Mouse (Mus musculus): ENCODE measurements around the gene Trim30c. TPM values are rescaled to one million over a fixed set of nuclear protein-coding genes. Genes with fewer than 3 reads are reported as not detected.
"Not testable (repeated sequence)": the region's sequence is repeated elsewhere in the genome, so short reads cannot be mapped to it uniquely, and the experiment has no call there.

The Trim30c gene
- polyA plus RNA-seq, 1 experiment from 2014 or later: not detected

- H3K4me3 ChIP-seq (replicated peaks; ENCODE audit: low read length); H3K4me1 ChIP-seq (replicated peaks; ENCODE audit: control insufficient read depth, insufficient read depth, low read length); H3K27ac ChIP-seq (ENCODE audit: low read length); H3K9ac ChIP-seq (replicated peaks; ENCODE audit: low read depth, low read length); H3K27me3 ChIP-seq (replicated peaks; ENCODE audit: control insufficient read depth, insufficient read depth, low read length); H3K4me2 ChIP-seq (ENCODE audit: low read length); ATAC-seq; H3K9me3 ChIP-seq (ENCODE audit: control insufficient read depth, low read length); H3K36me3 ChIP-seq (ENCODE audit: control insufficient read depth, insufficient read depth): not testable (repeated sequence)
- WGBS: 91% methylated on average over 4 of the region's 4 CpGs
Measured at GRCm38 (mm10) chr7:104348043-104348442, 52.6 kb downstream of the Trim30c start.

GRCm38 (mm10) chr7:104340744-104341143, 59.9 kb downstream of the Trim30c start:
- not testable (repeated sequence) for H3K27me3 ChIP-seq (replicated peaks; ENCODE audit: control insufficient read depth, insufficient read depth, low read length); H3K27ac ChIP-seq (ENCODE audit: low read length); H3K4me3 ChIP-seq (replicated peaks; ENCODE audit: low read length); H3K9me3 ChIP-seq (ENCODE audit: control insufficient read depth, low read length); H3K4me1 ChIP-seq (replicated peaks; ENCODE audit: control insufficient read depth, insufficient read depth, low read length); H3K36me3 ChIP-seq (ENCODE audit: control insufficient read depth, insufficient read depth); H3K4me2 ChIP-seq (ENCODE audit: low read length); ATAC-seq; H3K9ac ChIP-seq (replicated peaks; ENCODE audit: low read depth, low read length)
- WGBS: 85% methylated on average over 2 of the region's 4 CpGs

GRCm38 (mm10) chr7:104335547-104335946, 65.1 kb downstream of the Trim30c start:
- H3K36me3 ChIP-seq (ENCODE audit: control insufficient read depth, insufficient read depth); ATAC-seq; H3K4me2 ChIP-seq (ENCODE audit: low read length); H3K4me1 ChIP-seq (replicated peaks; ENCODE audit: control insufficient read depth, insufficient read depth, low read length); H3K27me3 ChIP-seq (replicated peaks; ENCODE audit: control insufficient read depth, insufficient read depth, low read length); H3K9me3 ChIP-seq (ENCODE audit: control insufficient read depth, low read length); H3K9ac ChIP-seq (replicated peaks; ENCODE audit: low read depth, low read length); H3K4me3 ChIP-seq (replicated peaks; ENCODE audit: low read length); H3K27ac ChIP-seq (ENCODE audit: low read length): not testable (repeated sequence)
- WGBS: 91% methylated on average over 3 of the region's 3 CpGs

Other genes starting within 250 kb of the Trim30c start
- gene Olfm5, start 236.0 kb downstream of the Trim30c start, polyA plus RNA-seq (2015; fragmentation: Nextera tagmentation; extraction: Ambion mirVana): 2.1 TPM in 1 of 2 replicates, not detected in the other
- 0.45 and 0.81 TPM in 2 replicates for gene Olfr648, start 217.4 kb downstream of the Trim30c start, polyA plus RNA-seq (2015; fragmentation: Nextera tagmentation; extraction: Ambion mirVana)
- not detected in 2 replicates for gene Olfr649, start 204.9 kb downstream of the Trim30c start, polyA plus RNA-seq (2015; fragmentation: Nextera tagmentation; extraction: Ambion mirVana)
- gene Trim6, start 182.0 kb downstream of the Trim30c start, polyA plus RNA-seq (2015; fragmentation: Nextera tagmentation; extraction: Ambion mirVana): 0.31 and 0.61 TPM in 2 replicates
- 0.54 and 0.67 TPM in 2 replicates for gene Trim34a, start 156.4 kb downstream of the Trim30c start, polyA plus RNA-seq (2015; fragmentation: Nextera tagmentation; extraction: Ambion mirVana)
- 0.23 TPM in 1 of 2 replicates, not detected in the other for gene Trim5, start 112.7 kb downstream of the Trim30c start, polyA plus RNA-seq (2015; fragmentation: Nextera tagmentation; extraction: Ambion mirVana)
- 0.96 and 1.6 TPM in 2 replicates for gene Trim12a, start 85.4 kb downstream of the Trim30c start, polyA plus RNA-seq (2015; fragmentation: Nextera tagmentation; extraction: Ambion mirVana)
- not detected in 2 replicates for gene Trim34b, start 71.4 kb downstream of the Trim30c start, polyA plus RNA-seq (2015; fragmentation: Nextera tagmentation; extraction: Ambion mirVana)
- 1.1 and 1.2 TPM in 2 replicates for gene Trim12c, start 47.5 kb downstream of the Trim30c start, polyA plus RNA-seq (2015; fragmentation: Nextera tagmentation; extraction: Ambion mirVana)
- gene Trim30b, start 31.0 kb downstream of the Trim30c start, polyA plus RNA-seq (2015; fragmentation: Nextera tagmentation; extraction: Ambion mirVana): not detected in 2 replicates
- 0.42 and 0.70 TPM in 2 replicates for gene Trim30a, start 64.4 kb upstream of the Trim30c start, polyA plus RNA-seq (2015; fragmentation: Nextera tagmentation; extraction: Ambion mirVana)
- gene Trim30d, start 107.0 kb upstream of the Trim30c start, polyA plus RNA-seq (2015; fragmentation: Nextera tagmentation; extraction: Ambion mirVana): 0.15 and 0.42 TPM in 2 replicates
- gene Olfr651, start 149.3 kb upstream of the Trim30c start, polyA plus RNA-seq (2015; fragmentation: Nextera tagmentation; extraction: Ambion mirVana): not detected in 2 replicates
- gene Olfr652, start 160.1 kb upstream of the Trim30c start, polyA plus RNA-seq (2015; fragmentation: Nextera tagmentation; extraction: Ambion mirVana): not detected in 2 replicates
- gene Olfr653, start 176.5 kb upstream of the Trim30c start, polyA plus RNA-seq (2015; fragmentation: Nextera tagmentation; extraction: Ambion mirVana): not detected in 2 replicates
- not detected in 2 replicates for gene Olfr654, start 186.2 kb upstream of the Trim30c start, polyA plus RNA-seq (2015; fragmentation: Nextera tagmentation; extraction: Ambion mirVana)
- gene Olfr655, start 200.9 kb upstream of the Trim30c start, polyA plus RNA-seq (2015; fragmentation: Nextera tagmentation; extraction: Ambion mirVana): not detected in 2 replicates
- not detected in 2 replicates for gene Olfr656, start 213.1 kb upstream of the Trim30c start, polyA plus RNA-seq (2015; fragmentation: Nextera tagmentation; extraction: Ambion mirVana)
- gene Olfr657, start 224.0 kb upstream of the Trim30c start, polyA plus RNA-seq (2015; fragmentation: Nextera tagmentation; extraction: Ambion mirVana): not detected in 2 replicates
- gene Olfr658, start 246.5 kb upstream of the Trim30c start, polyA plus RNA-seq (2015; fragmentation: Nextera tagmentation; extraction: Ambion mirVana): 0.09 TPM in 1 of 2 replicates, not detected in the other

Measured in forebrain, embryonic 16.5 days (tissue).